Mouse (Mus musculus) MEL (cell line): Measurements from ENCODE around the gene Ppdpf.

ENCODE experiments used
- CTCF ChIP-seq, 3 experiments: IDR thresholded peaks in 2 of 3; conservative IDR thresholded peaks in 1 of 3; 2 replicates each; pipeline ENCODE4 v1.5.1; 2011 to 2012; ENCODE audit warnings: low read length in 3 of 3, low read depth in 2 of 3, mild to moderate bottlenecking in 2 of 3, improper control_type of control experiment in 1 of 3, inconsistent platforms in 1 of 3, mixed read lengths in 1 of 3, moderate library complexity in 1 of 3; ENCODE audit not compliant: control insufficient read depth in 1 of 3, insufficient read depth in 1 of 3, poor library complexity in 1 of 3, severe bottlenecking in 1 of 3
- MAX ChIP-seq: IDR thresholded peaks from 2 replicates; pipeline ENCODE4 v1.6.1; 2011; ENCODE audit warnings: low read length, improper control_type of control experiment
- POLR2A ChIP-seq, 2 experiments: IDR thresholded peaks; 2 replicates each; pipeline ENCODE4 v1.6.1; 2011 to 2012; ENCODE audit warnings: low read length in 2 of 2, mild to moderate bottlenecking in 2 of 2, control low read depth in 1 of 2, improper control_type of control experiment in 1 of 2, low read depth in 1 of 2, moderate library complexity in 1 of 2; ENCODE audit not compliant: control insufficient read depth in 1 of 2, insufficient read depth in 1 of 2, poor library complexity in 1 of 2
- UBTF ChIP-seq: IDR thresholded peaks from 2 replicates; pipeline ENCODE4 v1.6.1; 2012; ENCODE audit warnings: low read depth, mild to moderate bottlenecking, inconsistent platforms, low read length, improper control_type of control experiment, moderate library complexity, borderline replicate concordance; ENCODE audit not compliant: insufficient read depth
- ZNF384 ChIP-seq: IDR thresholded peaks from 2 replicates; pipeline ENCODE4 v1.6.1; 2012; ENCODE audit warnings: low read depth, mild to moderate bottlenecking, inconsistent platforms, low read length, improper control_type of control experiment

GRCm38 (mm10) chr2:181202886-181203285 lies 15.8 kb downstream of the Ppdpf start:
- TF ChIP-seq MAX (no peak), CTCF (IDR thresholded peaks at IDR 0.05 in 2 of 3, conservative IDR thresholded peaks at IDR 0.05 in 1 of 3; ENCODE audit: control insufficient read depth in 1 of 3, insufficient read depth in 1 of 3, low read depth in 2 of 3, low read length in 3 of 3, poor library complexity in 1 of 3, severe bottlenecking in 1 of 3) (no peak), UBTF (no peak), ZNF384 (no peak), POLR2A (IDR thresholded peaks at IDR 0.05; ENCODE audit: control insufficient read depth in 1 of 2, insufficient read depth in 1 of 2, low read depth in 1 of 2, low read length in 2 of 2, poor library complexity in 1 of 2) (no peak)
